8 mouse cellular contexts compared by ENCODE assay signal in genomic region chr12:4841392-4841887, GRCm38 (mm10). TPM values are rescaled to one million over a fixed set of nuclear protein-coding genes. Genes with fewer than 3 reads are reported as not detected.
DNase-seq lines count a peak whose midpoint lies in the region; ATAC-seq and TF ChIP-seq lines count a peak whose summit lies in the region.

Gene Fkbp1b, minus strand, starts transcription at chr12:4841591.

- peaks cover 44% of the 10 kb centered on the region for H3K4me1 ChIP-seq in E14TG2a.4 (replicated peaks; ENCODE audit: low read depth, low read length)
- no peaks in the 10 kb centered on the region for H3K4me1 ChIP-seq in embryonic fibroblast, embryonic 13.5 days (ENCODE audit: control insufficient read depth, insufficient read depth, low read length)
- H3K4me1 ChIP-seq in lung, embryonic 15.5 days = peaks cover 18% of the 10 kb centered on the region

- intact Hi-C loops in heart, postnatal 10 days (cut with DNase I) = loop anchor here (2.0 to 5.0 kb wide), 2 partner anchors 23 to 66 kb away; partner anchors contain the start of gene Ubxn2a

- peak within 1 kb of the TSS; percentile 98 for H3K4me2 ChIP-seq in lung, embryonic 15.5 days

- peaks cover 42% of the 10 kb centered on the region for H3K27me3 ChIP-seq in E14TG2a.4 (ENCODE audit: insufficient read depth, low read length)
- no peaks in the 10 kb centered on the region for H3K27me3 ChIP-seq in lung, embryonic 15.5 days

- peak within 1 kb of the TSS; percentile 93 for H3K4me3 ChIP-seq in E14TG2a.4 (replicated peaks; ENCODE audit: low read length)
- H3K4me3 ChIP-seq in embryonic fibroblast, embryonic 13.5 days (ENCODE audit: insufficient read depth, low read length) = peak within 1 kb of the TSS; percentile 78
- H3K4me3 ChIP-seq in lung, embryonic 15.5 days = peak within 1 kb of the TSS; percentile 78

- no peak within 1 kb of the TSS for H3K27ac ChIP-seq in embryonic fibroblast, embryonic 13.5 days (ENCODE audit: insufficient read depth, low read length)
- 0 out of 2 replicates have a peak within 1 kb of the TSS, but pooled peaks have one; percentile 8 for H3K27ac ChIP-seq in lung, embryonic 15.5 days

- peak; percentile 68 for ATAC-seq in lung, embryonic 15.5 days (ENCODE audit: borderline replicate concordance, extremely low read depth, low FRiP score, low TSS enrichment)

- H3K9me3 ChIP-seq in E14TG2a.4 (ENCODE audit: low read length) = no peaks in the 10 kb centered on the region
- no peaks in the 10 kb centered on the region for H3K9me3 ChIP-seq in lung, embryonic 15.5 days

- TF ChIP-seq CTCF in E14TG2a.4 (conservative IDR thresholded peaks at IDR 0.05; ENCODE audit: low read length) = no peak
- no peak for TF ChIP-seq CTCF in embryonic fibroblast, embryonic 13.5 days (IDR thresholded peaks at IDR 0.05; ENCODE audit: borderline replicate concordance, insufficient read depth, low read length)

- 0% methylated on average over 36 of the region's 37 CpGs for WGBS in lung, embryonic 15.5 days

- peaks cover 16% of the 10 kb centered on the region for H3K36me3 ChIP-seq in E14TG2a.4 (ENCODE audit: insufficient read depth, low read length)
- H3K36me3 ChIP-seq in lung, embryonic 15.5 days = no peaks in the 10 kb centered on the region

- peak in 1 of 2 experiments; percentile 10 for DNase-seq in adrenal gland, postnatal 4 days (ENCODE audit: low spot score in 2 of 2)
- peak; percentile 49 to 53 for DNase-seq in heart, postnatal 10 days
- DNase-seq in layer of hippocampus, adult 18-20 months (ENCODE audit: low spot score in 2 of 2) = peak in 1 of 2 experiments; percentile 52
- DNase-seq in ovary, postnatal 14 days (ENCODE audit: low spot score) = peak; percentile 27
- DNase-seq in T-cell, adult 2 months (ENCODE audit: low spot score) = no peak

- TF ChIP-seq POLR2A in embryonic fibroblast, embryonic 13.5 days (IDR thresholded peaks at IDR 0.05; ENCODE audit: low read depth, low read length) = peak; percentile 81

- H3K9ac ChIP-seq in lung, embryonic 15.5 days = peak within 1 kb of the TSS; percentile 59

RNA-seq across cellular contexts. Expression of gene Fkbp1b, which starts in this region (rescaled TPM):
- total RNA-seq in adrenal gland, postnatal 4 days (2021) = 10 to 100 TPM; 24.5 to 33.2 TPM
- 12.9 and 17.2 TPM in 2 replicates for polyA plus RNA-seq in embryonic fibroblast, embryonic 13.5 days (2011; ENCODE audit: insufficient read length, low read depth, missing spikeins)
- total RNA-seq in heart, postnatal 10 days (2021) = 1 to 10 TPM; 3.6 to 4.0 TPM
- total RNA-seq in layer of hippocampus, adult 18-20 months (2021) = 10 to 100 TPM; 43.3 to 56.1 TPM
- polyA plus RNA-seq in lung, embryonic 15.5 days (2015; fragmentation: Nextera tagmentation; extraction: Ambion mirVana) = 7.4 and 8.5 TPM in 2 replicates

Comparison
In these comparisons a context has a peak if more than half of its experiments do, and no peak if none do; other contexts are left out.
1. RNA of gene Fkbp1b (total RNA-seq): 43.3 to 56.1 TPM in layer of hippocampus, adult 18-20 months and 24.5 to 33.2 TPM in adrenal gland, postnatal 4 days; 3.6 to 4.0 TPM in heart, postnatal 10 days; every median in the first group is over 4 times any median in the second.
2. Peak in every context shown above with its lines, with median percentiles within 50 percentile points of each other: H3K4me3 ChIP-seq.